Mouse (Mus musculus) kidney, adult 2 months (tissue): ENCODE results near the gene Zfp148.

Source experiments
- CTCF ChIP-seq: fragments of 200-500 bp; conservative IDR thresholded peaks from 2 replicates; pipeline ENCODE4 v1.5.1; 2011; ENCODE audit warnings: low read depth, mild to moderate bottlenecking, control low read depth, low read length, moderate library complexity, mixed read lengths; ENCODE audit not compliant: insufficient read depth, insufficient read length
- POLR2A ChIP-seq: fragments of 200-500 bp; IDR thresholded peaks from one replicate; pipeline ENCODE4 v1.6.1; 2011; ENCODE audit warnings: low read depth, low read length, control low read depth

GRCm38 (mm10) chr16:33536456-33536855 is 155.8 kb downstream of the Zfp148 start:
- TF ChIP-seq CTCF (no peak), POLR2A (no peak)
